Mouse (Mus musculus) cerebellum, postnatal 25 days (tissue): ENCODE data around the gene Adat3.
A peak's percentile ranks its signal among the peaks of the same experiment; 100 is the strongest.
"Not testable (repeated sequence)": the region's sequence is repeated elsewhere in the genome, so short reads cannot be mapped to it uniquely, and the experiment has no call there.

Source experiments
- DNase-seq, 2 experiments: peaks; one replicate each; pipeline ENCODE4 v3.0.0; 2021; ENCODE audit warnings: mixed read lengths in 2 of 2

Gene Adat3

DNA sequence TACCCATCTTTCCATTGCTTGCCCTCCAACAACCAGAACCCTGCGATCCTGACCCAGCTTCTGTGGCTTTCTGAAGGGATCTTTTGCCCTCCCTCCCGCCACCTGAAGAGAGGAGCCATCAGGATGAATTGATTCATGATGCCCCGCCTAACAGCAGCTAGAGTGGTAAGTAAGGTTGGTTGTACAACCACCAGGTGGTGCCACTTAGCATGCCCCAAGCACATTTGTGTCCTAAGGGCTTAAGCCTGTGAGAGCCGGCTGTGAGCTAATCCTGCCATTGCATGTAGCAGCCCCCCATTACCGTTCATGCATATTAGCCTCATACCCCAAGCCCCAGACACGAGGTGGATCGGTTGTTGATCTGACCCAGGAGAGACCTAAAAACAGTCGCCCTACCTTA lies 23.8 kb upstream of the Adat3 start:
- peak; percentile 64 to 74 for DNase-seq

DNA sequence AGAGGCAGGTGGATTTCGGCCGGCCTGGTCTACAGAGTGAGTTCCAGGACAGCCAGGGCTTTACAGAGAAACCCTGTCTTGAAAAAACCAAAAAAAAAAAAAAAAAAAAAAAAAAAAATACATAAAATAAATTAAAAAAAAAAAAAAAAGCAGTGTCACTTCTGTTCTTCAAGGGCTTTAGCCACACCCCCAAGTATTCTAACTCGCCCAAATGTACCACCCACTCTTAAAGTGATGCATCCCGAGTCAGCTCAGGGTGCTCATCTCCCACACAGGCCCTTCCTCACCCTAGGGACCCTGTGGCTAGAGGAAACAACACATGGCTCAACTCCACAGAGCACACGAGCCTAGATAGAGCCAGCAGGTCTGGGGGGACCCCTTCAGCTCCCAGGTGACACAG lies 19.6 kb upstream of the Adat3 start:
- DNase-seq: peak in 1 of 2 experiments; percentile 20

DNA sequence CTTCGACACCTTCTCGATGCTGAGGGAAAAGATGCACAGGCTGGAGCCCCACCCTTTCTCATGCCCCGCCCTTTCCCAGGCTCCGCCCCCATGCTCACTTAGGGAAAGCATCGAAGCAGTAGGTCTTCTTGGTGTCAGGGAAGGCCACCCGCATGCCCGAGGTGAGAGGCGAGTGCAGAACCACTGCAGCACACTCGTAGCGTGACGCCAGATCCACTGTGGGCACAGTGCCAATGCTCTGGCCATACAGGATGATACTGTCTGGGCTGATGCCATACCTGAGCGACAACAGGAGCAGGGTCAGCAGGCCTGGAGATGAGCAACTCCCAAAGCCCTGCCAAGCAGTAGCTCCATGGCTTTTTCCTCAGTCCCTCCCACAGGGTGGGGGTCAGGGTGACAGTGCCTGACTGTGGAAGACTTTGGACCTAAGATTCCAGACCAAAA lies 18.6 kb upstream of the Adat3 start:
- peak; percentile 58 to 75 for DNase-seq

DNA sequence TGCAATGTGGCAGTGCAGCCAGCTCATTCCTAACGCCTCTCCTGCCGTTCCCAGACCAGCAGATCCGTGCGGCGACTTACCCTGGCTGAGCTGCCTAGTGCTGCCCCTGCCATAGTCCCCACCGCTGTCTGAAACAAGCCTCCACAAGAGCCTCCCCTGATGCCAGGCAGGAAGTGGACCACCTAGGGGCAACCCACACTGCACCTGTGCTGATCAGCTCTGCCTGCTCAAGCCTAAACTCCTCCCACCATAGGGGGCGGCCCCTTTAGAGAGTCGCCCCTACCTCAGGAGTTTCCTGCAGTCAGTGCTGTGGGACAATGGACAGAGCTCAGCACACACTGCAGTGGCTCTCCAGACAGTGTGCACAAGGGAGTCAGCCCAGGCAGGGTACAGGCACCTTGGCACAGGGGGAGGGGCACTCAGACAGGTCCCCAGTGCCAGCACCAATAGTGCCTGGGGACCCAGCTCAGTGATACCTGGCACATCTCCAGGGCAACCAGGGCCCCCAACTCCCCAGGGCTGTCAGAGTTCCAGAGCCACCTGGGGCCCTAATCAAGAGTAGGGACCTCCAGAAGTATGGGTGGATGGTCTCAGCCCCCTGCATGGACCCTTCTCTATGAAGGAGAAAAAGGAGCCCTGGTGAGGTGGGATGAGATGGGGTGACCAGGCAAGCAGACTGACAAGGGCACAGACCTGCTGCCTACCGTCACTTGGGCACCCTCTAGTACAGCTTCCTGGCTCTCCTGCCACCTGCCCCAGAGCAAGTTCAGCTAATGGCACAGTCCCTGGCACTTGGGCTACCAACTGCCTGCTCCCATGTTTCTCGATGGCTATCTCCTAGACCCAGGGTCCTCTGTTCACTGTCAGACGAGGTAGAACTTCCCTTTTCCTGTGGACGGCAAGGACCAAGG lies 17.8 kb upstream of the Adat3 start:
- peak in 1 of 2 experiments; percentile 28 for DNase-seq

DNA sequence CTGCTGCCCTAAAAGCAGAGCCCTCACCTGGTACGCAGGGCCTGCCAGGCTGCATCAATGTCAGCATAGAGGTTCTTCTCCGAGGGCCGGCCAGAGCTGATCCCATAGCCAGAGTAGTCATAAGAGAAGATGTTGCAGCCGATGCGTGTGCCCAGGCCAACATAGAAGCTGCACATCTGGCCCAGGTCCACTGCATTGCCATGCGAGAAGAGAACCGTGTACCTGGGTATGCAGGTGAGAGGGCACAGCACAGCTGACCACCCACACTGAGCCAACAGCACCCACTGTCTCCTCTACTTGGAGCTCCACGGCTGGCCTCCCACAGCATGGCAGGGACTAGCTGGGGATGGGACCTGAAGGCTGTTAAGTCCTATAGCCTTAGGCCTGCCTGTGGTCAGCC lies 17.1 kb upstream of the Adat3 start:
- peak in 1 of 2 experiments; percentile 18 for DNase-seq

DNA sequence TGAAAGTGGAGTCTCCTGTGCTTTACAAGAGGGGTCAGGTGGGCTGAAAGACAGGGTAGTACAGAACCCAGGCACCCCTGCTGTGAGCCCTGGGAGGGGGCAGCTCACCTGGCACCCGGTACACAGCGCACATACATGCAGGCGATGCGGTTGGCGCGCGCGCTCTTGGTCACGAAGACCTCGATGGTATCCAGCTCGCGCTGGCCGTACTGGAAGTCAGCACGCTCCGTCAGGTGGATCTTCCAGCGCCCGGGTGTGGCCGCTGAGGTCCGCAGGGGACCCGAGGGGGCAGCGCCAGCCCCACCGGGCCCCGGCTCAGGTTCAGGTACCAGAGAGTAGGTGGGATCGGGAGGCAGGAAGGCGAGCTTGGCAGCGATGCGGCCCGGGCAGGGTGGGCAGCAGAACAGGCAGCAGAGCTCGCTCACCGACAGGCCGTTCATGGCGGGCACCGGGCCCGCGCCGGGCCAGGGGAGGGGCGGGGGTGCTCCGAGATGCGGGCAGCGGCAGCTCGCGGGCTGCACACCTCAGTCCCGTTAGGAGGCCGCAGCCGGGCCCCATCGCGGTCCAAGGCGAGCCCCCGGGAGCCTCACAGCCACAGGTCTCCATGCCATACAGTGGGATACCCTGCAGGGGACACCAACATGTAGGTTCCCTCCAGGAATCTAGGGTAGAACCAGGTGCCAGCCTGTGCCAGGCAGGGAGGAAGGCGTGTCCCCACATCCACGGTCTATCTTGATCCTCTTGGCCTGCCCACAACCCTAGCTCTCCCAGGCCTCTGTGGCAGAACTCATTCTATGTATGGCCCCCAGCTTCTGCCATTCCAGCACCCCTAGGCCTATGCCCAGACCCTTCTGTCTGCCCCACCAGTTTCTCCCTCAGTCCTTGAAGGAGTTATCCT lies 16.0 kb upstream of the Adat3 start:
- DNase-seq: peak in 1 of 2 experiments; percentile 51

DNA sequence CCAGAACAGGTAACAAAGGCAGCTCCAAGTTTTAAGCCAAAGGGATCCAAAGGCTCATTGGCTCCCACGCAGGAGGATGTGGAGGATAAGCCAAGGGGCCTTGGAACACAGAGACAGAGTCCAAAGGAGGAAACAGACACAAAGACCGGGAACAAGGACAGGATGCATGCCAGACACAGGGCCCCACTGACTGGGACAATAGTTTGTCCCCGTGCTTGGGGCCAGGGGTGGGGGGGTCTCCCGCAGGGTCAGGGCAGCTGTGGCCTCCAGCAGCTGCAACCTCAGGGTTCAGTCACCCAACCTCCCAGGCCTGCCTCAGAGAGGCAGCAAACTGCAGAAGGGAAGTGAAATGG lies 15.4 kb upstream of the Adat3 start:
- peak in 1 of 2 experiments; percentile 26 for DNase-seq

DNA sequence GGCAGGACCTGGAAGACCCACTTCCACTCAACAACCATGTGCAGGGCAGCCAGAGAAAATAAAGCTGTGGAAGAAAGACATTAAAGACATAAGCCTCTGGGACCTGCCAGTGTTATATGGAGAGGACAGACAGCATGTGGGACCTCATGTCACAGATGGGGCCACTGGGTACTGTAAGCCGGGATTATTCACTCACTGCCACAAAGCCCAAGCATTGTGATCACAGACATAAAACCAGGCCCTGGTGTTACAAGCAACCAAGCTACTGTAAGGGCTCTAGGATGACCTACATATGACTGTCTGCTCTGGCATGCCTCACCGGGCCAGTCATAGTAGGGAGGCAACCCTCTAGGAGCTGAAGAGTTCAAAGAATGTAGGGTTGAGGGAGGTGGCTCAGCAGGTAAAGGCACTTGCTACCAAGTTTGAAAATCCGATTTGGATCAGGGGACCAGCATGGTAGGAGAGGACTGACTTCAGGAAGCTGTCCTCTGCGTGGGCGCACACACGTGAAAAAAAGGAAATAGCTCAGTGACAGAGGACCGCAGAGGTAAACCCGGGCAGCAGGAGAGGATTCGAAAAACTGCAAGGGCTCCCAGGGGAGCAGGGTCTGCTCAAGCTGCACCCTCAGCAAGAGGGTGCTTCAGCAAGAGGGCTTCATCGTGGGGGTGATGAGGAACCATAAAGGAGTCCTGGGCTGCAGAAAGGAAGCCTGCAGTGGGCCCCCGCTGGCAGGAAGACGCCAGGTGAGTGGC lies 13.4 kb upstream of the Adat3 start:
- peak; percentile 20 to 35 for DNase-seq

DNA sequence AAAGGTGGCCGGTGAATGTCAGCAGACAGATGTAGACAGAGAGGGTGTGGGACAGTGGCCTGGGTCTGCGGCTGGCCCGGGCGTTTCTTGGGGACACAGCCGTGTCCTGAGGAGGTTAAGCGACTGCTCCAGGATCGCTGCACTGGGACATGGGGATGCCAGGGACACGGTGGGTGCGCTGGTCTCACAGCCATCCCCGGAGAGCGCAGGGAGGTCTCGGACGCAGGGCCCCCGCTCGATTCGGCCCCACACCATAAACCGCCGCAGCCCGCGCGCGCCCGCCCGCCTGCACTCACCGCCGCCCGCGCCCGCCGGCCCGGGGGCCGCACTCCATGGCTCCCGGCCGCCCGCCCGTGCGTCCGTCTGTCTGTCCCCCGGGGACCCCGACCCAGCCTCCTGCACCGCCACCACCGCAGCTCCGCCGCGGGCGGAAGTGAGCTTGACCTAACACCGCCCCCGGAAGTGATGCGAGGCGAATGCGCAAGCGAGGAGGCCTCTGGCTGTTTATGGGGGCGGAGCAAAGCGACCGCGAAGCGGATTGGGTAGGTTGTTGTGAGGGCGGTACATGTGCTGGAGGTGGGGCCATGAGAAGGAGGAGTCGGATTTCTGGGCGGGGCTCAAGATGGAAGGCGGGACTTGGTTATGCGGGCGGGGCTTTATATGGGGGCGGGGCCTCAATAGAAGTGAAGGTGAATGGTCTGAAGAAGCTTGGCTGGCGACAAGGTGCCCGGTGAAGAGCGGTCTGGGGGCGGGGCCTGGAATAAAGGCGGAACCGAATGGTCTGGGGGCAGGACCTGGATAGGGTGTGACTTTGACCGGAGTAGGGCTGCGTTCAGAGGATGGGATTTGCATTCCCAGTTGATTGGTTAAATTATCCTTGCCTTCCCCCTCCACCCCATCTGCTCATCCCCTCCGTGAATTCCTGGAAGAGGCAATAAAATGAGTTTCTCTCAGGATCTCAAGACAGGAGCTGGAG lies 12.5 kb upstream of the Adat3 start, which contains the start of gene Abhd17a:
Gene Abhd17a (minus strand): TSS at position 463 of the 976 bp plus-strand sequence.
- DNase-seq: peak; percentile 93 to 97

DNA sequence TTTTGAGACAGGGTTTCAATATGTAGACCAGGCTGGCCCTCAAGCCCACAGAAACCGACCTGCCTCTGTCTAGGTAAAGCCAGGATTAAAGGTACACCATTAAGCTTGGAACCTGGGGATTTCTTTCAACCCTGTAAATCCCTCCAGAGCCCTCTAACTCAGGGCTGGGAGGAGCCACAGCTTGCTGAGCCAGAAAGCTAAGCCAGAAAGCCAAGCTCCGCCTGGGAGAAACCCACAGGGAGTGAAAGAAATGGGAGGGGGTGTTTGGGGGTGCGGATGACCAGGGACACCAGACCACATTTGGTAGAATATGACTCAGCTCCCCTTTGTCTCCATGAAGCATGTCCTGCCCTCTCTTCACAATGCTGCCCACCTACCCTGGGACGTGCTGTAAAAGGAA lies 6.4 kb upstream of the Adat3 start:
- DNase-seq: no peak

DNA sequence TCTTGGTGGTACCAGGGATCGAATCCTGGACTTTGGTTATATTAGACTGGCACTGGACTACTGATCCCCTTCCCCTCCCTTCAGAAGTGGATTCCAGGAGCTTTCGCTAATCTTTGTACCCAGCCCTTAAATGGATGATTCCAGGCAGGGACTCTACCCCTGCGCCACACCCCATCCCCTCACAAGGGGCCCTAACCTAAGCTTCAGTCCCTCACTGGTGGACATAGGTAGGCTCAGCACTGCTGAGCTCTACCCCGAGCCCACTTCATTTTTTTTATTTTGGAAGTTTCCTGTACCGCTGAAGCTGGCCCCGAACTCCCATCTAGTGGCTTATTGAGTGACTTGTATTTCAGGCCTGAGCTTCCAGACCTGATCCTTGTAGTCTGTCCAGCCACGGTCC lies 684 bp downstream of the Adat3 start:
- no peak for DNase-seq

DNA sequence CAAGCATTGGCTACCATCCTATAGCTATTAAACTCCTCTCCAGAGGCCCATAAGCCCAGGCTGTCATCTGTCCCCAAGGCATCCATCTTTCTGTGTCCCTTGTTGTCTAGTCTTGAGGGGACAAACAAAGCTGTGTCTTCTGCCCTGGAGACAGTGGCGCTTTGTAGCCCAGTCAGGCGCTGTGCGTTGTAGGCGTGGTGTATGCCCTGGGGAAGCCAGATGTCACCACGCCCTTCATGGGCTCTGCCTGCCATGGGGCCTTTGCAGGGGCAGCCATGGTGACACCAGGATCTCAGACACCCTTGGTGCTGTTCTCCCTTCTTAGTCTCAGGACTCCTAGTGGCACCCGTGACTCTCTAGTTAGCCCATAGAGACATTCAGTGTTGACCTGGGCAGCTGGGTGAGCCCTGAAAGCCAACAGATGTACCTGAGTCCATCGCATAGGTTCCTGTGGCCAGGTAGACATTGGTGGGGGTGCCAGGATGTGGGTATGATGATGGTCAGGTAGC lies 1.4 kb downstream of the Adat3 start:
- peak in 1 of 2 experiments; percentile 14 for DNase-seq

DNA sequence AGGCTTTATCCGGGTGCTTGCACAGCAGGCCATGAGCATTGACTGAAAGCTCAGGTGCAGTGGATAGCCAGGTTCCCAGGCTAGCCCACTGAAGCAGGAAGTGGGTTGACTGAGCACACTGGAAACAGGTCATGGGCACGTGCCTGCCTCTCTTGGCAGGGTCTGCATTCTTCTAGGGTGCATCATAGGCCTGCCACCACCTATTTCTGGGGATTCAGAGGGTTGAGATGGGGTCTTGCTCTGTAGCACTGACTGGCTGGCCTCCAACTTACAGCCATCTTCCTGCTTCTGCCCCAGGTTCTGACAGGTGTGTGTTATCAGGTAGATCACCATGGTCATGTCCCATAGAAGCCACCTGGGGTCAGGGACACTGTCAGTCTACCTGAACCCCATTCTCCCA lies 2.3 kb downstream of the Adat3 start:
- no peak for DNase-seq

DNA sequence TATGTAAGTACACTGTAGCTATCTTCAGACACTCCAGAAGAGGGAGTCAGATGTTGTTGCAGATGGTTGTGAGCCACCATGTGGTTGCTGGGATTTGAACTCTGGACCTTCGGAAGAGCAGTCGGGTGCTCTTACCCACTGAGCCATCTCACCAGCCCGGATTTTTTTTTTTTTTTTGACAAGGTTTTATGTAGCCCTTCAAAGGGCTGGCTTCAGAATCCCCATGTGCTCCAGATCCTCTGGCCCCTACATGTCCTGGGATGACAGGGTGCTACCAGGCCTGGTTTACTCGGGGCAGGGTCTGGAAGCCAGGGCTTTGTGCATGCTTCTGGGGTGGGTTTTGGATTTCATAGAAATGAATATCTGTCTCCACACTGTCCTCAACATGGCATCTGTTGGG lies 3.0 kb downstream of the Adat3 start, which contains the start of gene Gm49322:
Gene Gm49322 (plus strand): TSS at position 301 of the 400 bp plus-strand sequence.
- not testable (repeated sequence) for DNase-seq

DNA sequence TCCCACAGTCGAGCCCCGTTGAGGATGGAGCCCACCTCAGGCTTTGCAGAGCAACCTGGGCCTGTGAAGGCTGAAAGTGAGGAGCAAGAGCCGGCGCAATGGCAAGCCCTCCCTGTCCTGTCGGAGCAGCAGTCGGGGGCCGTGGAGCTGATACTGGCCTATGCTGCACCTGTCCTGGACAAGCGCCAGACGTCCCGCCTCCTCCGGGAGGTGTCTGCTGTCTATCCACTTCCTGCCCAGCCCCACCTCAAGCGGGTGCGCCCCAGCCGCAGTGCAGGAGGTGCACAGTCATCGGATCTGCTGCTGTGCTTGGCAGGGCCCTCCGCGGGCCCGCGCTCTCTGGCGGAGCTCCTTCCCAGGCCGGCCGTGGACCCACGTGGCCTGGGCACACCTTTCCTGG lies 3.6 kb downstream of the Adat3 start:
- peak; percentile 26 to 60 for DNase-seq

DNA sequence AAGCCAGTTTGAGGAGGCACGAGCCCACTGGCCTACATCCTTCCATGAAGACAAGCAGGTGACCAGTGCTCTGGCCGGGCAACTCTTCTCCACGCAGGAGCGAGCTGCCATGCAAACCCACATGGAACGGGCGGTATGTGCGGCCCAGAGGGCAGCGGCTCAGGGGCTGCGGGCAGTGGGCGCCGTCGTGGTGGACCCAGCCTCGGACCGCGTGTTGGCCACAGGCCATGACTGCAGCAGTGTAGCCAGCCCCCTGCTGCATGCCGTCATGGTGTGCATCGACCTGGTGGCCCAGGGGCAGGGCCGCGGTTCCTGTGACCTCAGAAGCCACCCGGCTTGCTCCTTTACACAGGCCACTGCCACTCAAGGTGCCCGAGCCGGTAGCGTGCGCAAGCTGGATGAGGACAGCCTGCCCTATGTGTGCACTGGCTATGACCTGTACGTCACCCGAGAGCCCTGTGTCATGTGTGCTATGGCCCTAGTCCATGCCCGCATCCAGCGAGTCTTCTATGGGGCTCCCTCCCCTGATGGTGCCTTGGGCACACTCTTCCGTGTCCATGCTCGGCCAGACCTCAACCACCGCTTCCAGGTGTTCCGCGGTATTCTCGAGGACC lies 4.2 kb downstream of the Adat3 start:
- DNase-seq: peak in 1 of 2 experiments; percentile 12

DNA sequence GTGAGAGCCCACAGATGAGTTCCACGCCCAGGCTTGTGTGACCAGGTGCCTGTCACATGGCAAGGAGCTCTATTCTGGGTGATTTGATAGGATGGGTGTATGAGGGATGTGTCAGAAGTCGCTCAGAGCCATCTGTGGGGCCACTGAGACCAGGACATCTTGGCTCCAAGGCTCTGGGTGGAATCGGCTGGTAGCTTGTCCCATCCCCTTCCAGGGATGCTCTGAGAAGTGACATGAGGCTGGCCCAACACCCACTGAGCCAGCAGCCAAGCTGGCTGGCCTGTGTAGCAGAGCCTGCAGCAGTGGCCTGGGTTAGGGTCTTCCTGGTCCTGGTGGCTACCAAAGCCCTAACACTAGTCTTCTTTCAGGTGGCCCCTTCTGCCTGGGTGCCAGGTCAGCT lies 5.8 kb downstream of the Adat3 start:
- peak in 1 of 2 experiments; percentile 17 for DNase-seq

DNA sequence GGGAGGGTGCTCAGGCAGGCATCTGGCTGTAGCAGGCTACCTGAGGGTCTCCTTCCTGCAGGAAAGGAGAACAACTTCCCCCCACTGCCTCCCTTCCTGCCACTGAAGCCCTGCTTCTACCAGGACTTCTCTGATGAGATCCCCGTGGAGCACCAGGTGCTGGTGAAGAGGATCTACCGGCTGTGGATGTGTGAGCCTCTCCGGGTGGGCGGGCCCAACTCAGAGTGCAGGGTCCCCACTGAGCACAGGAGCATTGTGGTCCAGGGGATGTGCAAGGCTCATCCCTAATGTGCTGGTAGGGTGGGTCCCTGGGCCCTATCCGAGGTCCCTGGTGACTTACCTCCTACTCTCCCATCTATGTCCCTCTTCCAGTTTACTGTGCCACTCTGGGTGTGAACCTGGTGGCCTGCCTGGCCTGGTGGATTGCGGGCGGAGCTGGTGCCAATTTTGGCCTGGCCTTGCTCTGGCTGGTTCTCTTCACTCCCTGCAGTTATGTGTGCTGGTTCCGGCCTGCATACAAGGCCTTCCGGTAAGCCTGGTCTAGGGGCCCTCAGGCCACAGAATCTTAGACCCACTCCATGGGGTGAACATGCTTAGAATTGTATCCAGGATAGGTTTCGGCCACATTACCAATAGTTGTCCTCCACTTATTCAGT lies 6.7 kb downstream of the Adat3 start:
- DNase-seq: peak in 1 of 2 experiments; percentile 43

DNA sequence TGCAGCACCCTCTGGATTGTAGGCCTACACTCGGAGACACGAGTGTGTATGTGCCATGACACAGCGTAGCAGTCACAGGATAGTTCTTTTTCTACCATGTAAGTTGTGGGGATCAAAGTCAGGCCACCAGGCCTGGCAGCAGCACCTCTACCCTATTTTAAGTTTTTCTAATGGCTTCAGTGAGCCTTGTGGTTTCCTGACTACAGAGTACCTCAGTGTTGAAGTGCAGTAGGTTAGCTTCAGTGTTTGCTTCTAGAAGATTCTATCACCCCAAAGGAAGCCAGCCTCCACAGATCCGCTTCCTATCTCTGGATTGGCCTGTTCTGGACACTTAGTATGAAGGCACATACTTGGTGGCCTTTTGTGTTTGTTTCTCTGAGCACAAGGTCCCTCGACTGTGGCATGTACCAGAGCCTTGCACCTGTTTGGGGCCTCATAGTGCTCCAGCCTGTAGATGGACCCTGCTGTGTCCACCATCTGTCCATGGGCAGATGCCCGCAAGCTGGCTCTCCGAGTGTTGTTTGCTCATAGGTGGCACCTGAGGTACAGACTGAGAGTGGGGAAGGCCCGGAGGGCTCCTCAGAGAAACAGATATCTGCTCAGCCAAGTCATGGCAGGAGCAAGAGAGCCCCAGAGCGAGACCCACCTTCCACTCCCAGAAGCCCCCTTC lies 7.6 kb downstream of the Adat3 start:
- DNase-seq: peak; percentile 90 to 91
